12 mouse cellular contexts compared by ENCODE assay signal in the genomic region with DNA sequence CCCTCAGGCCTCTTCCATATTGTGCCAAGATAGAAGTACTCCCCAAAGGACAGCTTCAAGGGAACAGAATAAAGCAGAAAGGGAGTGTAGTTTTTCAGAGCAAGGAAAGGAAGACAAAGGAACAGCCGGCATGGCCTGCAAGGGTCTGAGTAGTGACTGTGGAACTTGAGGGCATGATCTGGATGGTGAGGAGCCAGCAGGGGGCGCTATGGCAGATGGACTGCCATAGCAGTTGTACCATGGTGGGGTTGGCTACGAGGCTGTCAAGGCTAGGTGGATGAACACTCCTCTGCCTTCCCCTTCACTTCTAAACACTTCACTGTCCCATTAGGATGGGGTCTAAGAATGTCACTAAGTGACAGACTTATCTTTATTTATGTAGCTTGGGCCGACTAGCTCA. TPM values are rescaled to one million over a fixed set of nuclear protein-coding genes. Genes with fewer than 3 reads are reported as not detected.
DNase-seq lines count a peak whose midpoint lies in the region; ATAC-seq lines count a peak whose summit lies in the region.
"Had no signal": no experiment of that assay in that cellular context is flagged by ENCODE, and none has a peak within 500 bp of the region (broad histone marks: within the 10 kb centered on the region; RNA-seq: fewer than 3 reads in every experiment).

No protein-coding gene starts in this region.

- H3K4me1 ChIP-seq in midbrain, embryonic 14.5 days (ENCODE audit: control insufficient read depth, insufficient read depth, low read length): no peaks in the 10 kb centered on the region
- no peaks in the 10 kb centered on the region for H3K4me1 ChIP-seq in midbrain, embryonic 11.5 days (ENCODE audit: control insufficient read depth, insufficient read depth, low read length)
- H3K4me1 ChIP-seq: embryonic facial prominence, embryonic 12.5 days; heart, embryonic 10.5 days; stomach, embryonic 15.5 days had no signal

- no peaks in the 10 kb centered on the region for H3K27me3 ChIP-seq in midbrain, embryonic 14.5 days (ENCODE audit: control insufficient read depth, insufficient read depth, low read length)
- no peaks in the 10 kb centered on the region for H3K27me3 ChIP-seq in midbrain, embryonic 11.5 days (ENCODE audit: control insufficient read depth, insufficient read depth, low read length)
- no peaks in the 10 kb centered on the region for H3K27me3 ChIP-seq in splenic B cell, adult 2 months (ENCODE audit: control insufficient read depth, insufficient read depth, low read length, poor library complexity, severe bottlenecking)
- H3K27me3 ChIP-seq: embryonic facial prominence, embryonic 12.5 days; stomach, embryonic 15.5 days had no signal

- no peaks in the 10 kb centered on the region for H3K9me3 ChIP-seq in midbrain, embryonic 14.5 days (ENCODE audit: control insufficient read depth, low read length)
- no peaks in the 10 kb centered on the region for H3K9me3 ChIP-seq in midbrain, embryonic 11.5 days (ENCODE audit: control insufficient read depth, low read length)
- H3K9me3 ChIP-seq: embryonic facial prominence, embryonic 12.5 days; heart, embryonic 10.5 days; stomach, embryonic 15.5 days had no signal

- DNase-seq in cerebellum, postnatal 10 days: peak; percentile 20 to 21
- no peak for DNase-seq in cerebellum, postnatal 36 days
- peak; percentile 20 for DNase-seq in midbrain, embryonic 14.5 days
- no peak for DNase-seq in midbrain, embryonic 11.5 days (ENCODE audit: low spot score, missing footprints)
- peak; percentile 45 for DNase-seq in embryo, embryonic 10 days (ENCODE audit: low spot score)
- DNase-seq in splenic B cell, adult 2 months (ENCODE audit: low read depth, low spot score): peak; percentile 26
- DNase-seq in spleen, postnatal 4 days (ENCODE audit: low spot score in 2 of 2): no peak

- H3K36me3 ChIP-seq in midbrain, embryonic 14.5 days (ENCODE audit: control insufficient read depth, insufficient read depth, low read length): no peaks in the 10 kb centered on the region
- no peaks in the 10 kb centered on the region for H3K36me3 ChIP-seq in midbrain, embryonic 11.5 days (ENCODE audit: control insufficient read depth, insufficient read depth, low read length)
- no peaks in the 10 kb centered on the region for H3K36me3 ChIP-seq in splenic B cell, adult 2 months (ENCODE audit: control insufficient read depth, insufficient read depth, low read length, poor library complexity, severe bottlenecking)
- H3K36me3 ChIP-seq: embryonic facial prominence, embryonic 12.5 days; heart, embryonic 10.5 days; stomach, embryonic 15.5 days had no signal

- ATAC-seq in midbrain, embryonic 14.5 days (ENCODE audit: low FRiP score, low TSS enrichment): no peak
- ATAC-seq in midbrain, embryonic 11.5 days (ENCODE audit: low FRiP score): no peak
- no peak for ATAC-seq in activated CD4-positive, CD25-positive, alpha-beta regulatory T cell, adult 4 months

- H3K9ac ChIP-seq in midbrain, embryonic 14.5 days (replicated peaks; ENCODE audit: low read length): no peak overlapping the region
- no peak overlapping the region for H3K9ac ChIP-seq in midbrain, embryonic 11.5 days (ENCODE audit: low read length)
- H3K9ac ChIP-seq: embryonic facial prominence, embryonic 12.5 days; stomach, embryonic 15.5 days had no signal

- H3K4me2 ChIP-seq in midbrain, embryonic 14.5 days (ENCODE audit: low read length): no peak overlapping the region
- H3K4me2 ChIP-seq in midbrain, embryonic 11.5 days: no peak overlapping the region
- H3K4me2 ChIP-seq: embryonic facial prominence, embryonic 12.5 days; stomach, embryonic 15.5 days had no signal

- WGBS in midbrain, embryonic 14.5 days: 48% methylated on average over 4 of the region's 4 CpGs
- WGBS in midbrain, embryonic 11.5 days: 52% methylated on average over 4 of the region's 4 CpGs

- H3K4me3 ChIP-seq in midbrain, embryonic 14.5 days (replicated peaks; ENCODE audit: low read depth, low read length): no peak overlapping the region
- no peak overlapping the region for H3K4me3 ChIP-seq in midbrain, embryonic 11.5 days (ENCODE audit: low read depth, low read length)
- H3K4me3 ChIP-seq: embryonic facial prominence, embryonic 12.5 days; heart, embryonic 10.5 days; stomach, embryonic 15.5 days had no signal

- H3K27ac ChIP-seq in midbrain, embryonic 14.5 days (replicated peaks; ENCODE audit: low read depth, low read length): no peak overlapping the region
- H3K27ac ChIP-seq in midbrain, embryonic 11.5 days (ENCODE audit: low read depth, low read length): no peak overlapping the region
- H3K27ac ChIP-seq: embryonic facial prominence, embryonic 12.5 days; heart, embryonic 10.5 days; stomach, embryonic 15.5 days had no signal

RNA-seq across cellular contexts. Expression of a gene that starts 3.0 kb away (rescaled TPM):
- not detected in 2 replicates for polyA plus RNA-seq in midbrain, embryonic 14.5 days (2014; fragmentation: Nextera tagmentation; extraction: Ambion mirVana)
- not detected in 2 replicates for polyA plus RNA-seq in midbrain, embryonic 11.5 days (2014; fragmentation: Nextera tagmentation; extraction: Ambion mirVana)
- not detected for polyA plus RNA-seq in activated CD4-positive, CD25-positive, alpha-beta regulatory T cell, adult 4 months (2017; shearing (Covaris generic))
- polyA plus RNA-seq: embryonic facial prominence, embryonic 12.5 days; heart, embryonic 10.5 days; neural tube, embryonic 11.5 days; stomach, embryonic 15.5 days had no signal

RNA-seq across cellular contexts. Expression of a gene that starts 8.8 kb away (rescaled TPM):
- not detected in 2 replicates for polyA plus RNA-seq in midbrain, embryonic 14.5 days (2014; fragmentation: Nextera tagmentation; extraction: Ambion mirVana)
- not detected in 2 replicates for polyA plus RNA-seq in midbrain, embryonic 11.5 days (2014; fragmentation: Nextera tagmentation; extraction: Ambion mirVana)
- not detected for polyA plus RNA-seq in activated CD4-positive, CD25-positive, alpha-beta regulatory T cell, adult 4 months (2017; shearing (Covaris generic))
- polyA plus RNA-seq: embryonic facial prominence, embryonic 12.5 days; heart, embryonic 10.5 days; neural tube, embryonic 11.5 days; stomach, embryonic 15.5 days had no signal

RNA-seq across cellular contexts. Expression of a gene that starts 13.2 kb away (rescaled TPM):
- polyA plus RNA-seq in midbrain, embryonic 14.5 days (2014; fragmentation: Nextera tagmentation; extraction: Ambion mirVana): not detected in 2 replicates
- polyA plus RNA-seq in midbrain, embryonic 11.5 days (2014; fragmentation: Nextera tagmentation; extraction: Ambion mirVana): not detected in 2 replicates
- not detected for polyA plus RNA-seq in activated CD4-positive, CD25-positive, alpha-beta regulatory T cell, adult 4 months (2017; shearing (Covaris generic))
- polyA plus RNA-seq: embryonic facial prominence, embryonic 12.5 days; heart, embryonic 10.5 days; neural tube, embryonic 11.5 days; stomach, embryonic 15.5 days had no signal

RNA-seq across cellular contexts. Expression of a gene that starts 13.6 kb away (rescaled TPM):
- polyA plus RNA-seq in midbrain, embryonic 14.5 days (2014; fragmentation: Nextera tagmentation; extraction: Ambion mirVana): not detected in 2 replicates
- polyA plus RNA-seq in midbrain, embryonic 11.5 days (2014; fragmentation: Nextera tagmentation; extraction: Ambion mirVana): not detected in 2 replicates
- polyA plus RNA-seq in activated CD4-positive, CD25-positive, alpha-beta regulatory T cell, adult 4 months (2017; shearing (Covaris generic)): not detected
- polyA plus RNA-seq: embryonic facial prominence, embryonic 12.5 days; heart, embryonic 10.5 days; neural tube, embryonic 11.5 days; stomach, embryonic 15.5 days had no signal

RNA-seq across cellular contexts. Expression of a gene that starts 18.0 kb away (rescaled TPM):
- not detected in 2 replicates for polyA plus RNA-seq in midbrain, embryonic 14.5 days (2014; fragmentation: Nextera tagmentation; extraction: Ambion mirVana)
- not detected in 2 replicates for polyA plus RNA-seq in midbrain, embryonic 11.5 days (2014; fragmentation: Nextera tagmentation; extraction: Ambion mirVana)
- polyA plus RNA-seq in activated CD4-positive, CD25-positive, alpha-beta regulatory T cell, adult 4 months (2017; shearing (Covaris generic)): not detected
- polyA plus RNA-seq: embryonic facial prominence, embryonic 12.5 days; heart, embryonic 10.5 days; neural tube, embryonic 11.5 days; stomach, embryonic 15.5 days had no signal

Comparison
In these comparisons a context has a peak if more than half of its experiments do, and no peak if none do; other contexts are left out.
1. DNase-seq: peak in cerebellum, postnatal 10 days (2 of 2), midbrain, embryonic 14.5 days (single experiment), embryo, embryonic 10 days (single experiment) and splenic B cell, adult 2 months (single experiment); none in cerebellum, postnatal 36 days (0 of 2), midbrain, embryonic 11.5 days (single experiment) and spleen, postnatal 4 days (0 of 2).